Mouse (Mus musculus) brown adipose tissue, adult 24 weeks (tissue): ENCODE results near the gene Olfr870. TPM values are rescaled to one million over a fixed set of nuclear protein-coding genes. Genes with fewer than 3 reads are reported as not detected.
"Not testable (repeated sequence)": the region's sequence is repeated elsewhere in the genome, so short reads cannot be mapped to it uniquely, and the experiment has no call there.

Experiments
- H3K27ac ChIP-seq: fragments of 200-500 bp; replicated peaks from 2 replicates; pipeline ENCODE4 v1.5.1; 2012; ENCODE audit warnings: low read depth, mild to moderate bottlenecking, low read length
- H3K4me1 ChIP-seq: fragments of 200-500 bp; 2 replicates; pipeline ENCODE4 v1.6.1; 2012; ENCODE audit warnings: low read length, mixed read lengths; ENCODE audit not compliant: control insufficient read depth, insufficient read depth, insufficient read length
- H3K4me3 ChIP-seq: fragments of 200-500 bp; 2 replicates; pipeline ENCODE4 v1.5.1; 2012; ENCODE audit warnings: low read depth, mild to moderate bottlenecking, low read length, moderate library complexity; ENCODE audit not compliant: insufficient read depth
- polyA plus RNA-seq: library from polyadenylated mRNA; stranded (reverse); fragments of >200 nt; gene quantifications from 2 replicates; pipeline ENCODE4 v1.2.4, GENCODE M21; 2012; ENCODE audit not compliant: missing spikeins, insufficient read depth, insufficient read length

The Olfr870 gene
- polyA plus RNA-seq, result not detected in 2 replicates

GRCm38 (mm10) chr9:20173957-20174356, at the start of gene Olfr870:
TSS of gene Olfr870 (minus strand) at chr9:20174057.
- H3K27ac ChIP-seq, result no peak within 1 kb of the TSS
- H3K4me1 ChIP-seq, result no peaks in the 10 kb centered on the region
- H3K4me3 ChIP-seq, result no peak within 1 kb of the TSS

GRCm38 (mm10) chr9:20211907-20212306, 38.0 kb upstream of the Olfr870 start, which contains the start of gene Olfr871:
TSS of gene Olfr871 (plus strand) at chr9:20212207.
- no peaks in the 10 kb centered on the region for H3K4me1 ChIP-seq
- no peak within 1 kb of the TSS for H3K4me3 ChIP-seq
- no peak within 1 kb of the TSS for H3K27ac ChIP-seq

GRCm38 (mm10) chr9:20211477-20211876, 37.6 kb upstream of the Olfr870 start:
- no peak overlapping the region for H3K4me3 ChIP-seq
- H3K4me1 ChIP-seq, result no peaks in the 10 kb centered on the region
- no peak overlapping the region for H3K27ac ChIP-seq

GRCm38 (mm10) chr9:20210812-20211211, 37.0 kb upstream of the Olfr870 start:
- Histone ChIP-seq H3K4me3 (no peak overlapping the region), H3K27ac (no peak overlapping the region), H3K4me1 (no peaks in the 10 kb centered on the region)

- not testable (repeated sequence) for H3K4me1 ChIP-seq, H3K4me3 ChIP-seq, H3K27ac ChIP-seq
Measured at GRCm38 (mm10) chr9:20203413-20203984, 29.6 kb upstream of the Olfr870 start.

- Histone ChIP-seq H3K4me1 (no peaks in the 10 kb centered on the region), H3K4me3 (no peak overlapping the region), H3K27ac (no peak overlapping the region)
Measured at GRCm38 (mm10) chr9:20202131-20202530, 28.3 kb upstream of the Olfr870 start.

GRCm38 (mm10) chr9:20179463-20179862, 5.6 kb upstream of the Olfr870 start:
- Histone ChIP-seq H3K4me3 (no peak overlapping the region), H3K4me1 (no peaks in the 10 kb centered on the region), H3K27ac (no peak overlapping the region)

- Histone ChIP-seq H3K4me1 (no peaks in the 10 kb centered on the region), H3K4me3 (no peak overlapping the region), H3K27ac (no peak overlapping the region)
Measured at GRCm38 (mm10) chr9:20149706-20150105, 24.2 kb downstream of the Olfr870 start.

- Histone ChIP-seq H3K27ac (no peak within 1 kb of the TSS), H3K4me1 (no peaks in the 10 kb centered on the region), H3K4me3 (no peak within 1 kb of the TSS)
Measured at GRCm38 (mm10) chr9:20128709-20129108, 45.1 kb downstream of the Olfr870 start, which contains the start of gene Olfr869. TSS of gene Olfr869 (plus strand) at chr9:20129009.

Other genes with a start within 250 kb of the Olfr870 start
- not detected in 2 replicates for gene Olfr866, start 146.0 kb downstream of the Olfr870 start, polyA plus RNA-seq
- not detected in 2 replicates for gene Olfr867, start 116.5 kb downstream of the Olfr870 start, polyA plus RNA-seq
- gene Olfr868, start 75.4 kb downstream of the Olfr870 start, polyA plus RNA-seq, result not detected in 2 replicates
- gene Olfr869, start 45.0 kb downstream of the Olfr870 start, polyA plus RNA-seq, result not detected in 2 replicates
- not detected in 2 replicates for gene Olfr871, start 38.1 kb upstream of the Olfr870 start, polyA plus RNA-seq
- not detected in 2 replicates for gene Olfr872, start 63.1 kb upstream of the Olfr870 start, polyA plus RNA-seq
- gene Olfr39, start 108.3 kb upstream of the Olfr870 start, polyA plus RNA-seq, result not detected in 2 replicates
- 1.5 and 1.6 TPM in 2 replicates for gene Olfr873, start 124.5 kb upstream of the Olfr870 start, polyA plus RNA-seq
- not detected in 2 replicates for gene Olfr18, start 162.0 kb upstream of the Olfr870 start, polyA plus RNA-seq
- gene Zfp560, start 211.1 kb upstream of the Olfr870 start, polyA plus RNA-seq, result 17.2 and 19.6 TPM in 2 replicates